Mouse (Mus musculus) brain, embryonic 14.5 days (tissue): Measurements from ENCODE around the gene Med19. TPM values are rescaled to one million over a fixed set of nuclear protein-coding genes. Genes with fewer than 3 reads are reported as not detected.

Source experiments
- DNase-seq: peaks from one replicate; pipeline ENCODE4 v3.0.0-alpha.2; 2011; ENCODE audit warnings: low read depth
- CTCF ChIP-seq: fragments of 200-500 bp; IDR thresholded peaks from 2 replicates; pipeline ENCODE4 v1.5.1; 2012; ENCODE audit warnings: inconsistent platforms, mild to moderate bottlenecking, moderate library complexity, borderline replicate concordance; ENCODE audit not compliant: insufficient read depth, insufficient read length; ENCODE audit errors: extremely low read depth
- POLR2A ChIP-seq: fragments of 200-500 bp; IDR thresholded peaks from 2 replicates; pipeline ENCODE4 v1.6.1; 2012; ENCODE audit warnings: mild to moderate bottlenecking, inconsistent platforms, borderline replicate concordance; ENCODE audit not compliant: poor library complexity, insufficient read depth, insufficient read length, severe bottlenecking; ENCODE audit errors: extremely low read depth
- polyA plus RNA-seq: library from polyadenylated mRNA; depleted of rRNA; stranded (reverse); fragments of >200 nt; gene quantifications from 2 replicates; pipeline ENCODE4 v1.2.3, GENCODE M21; 2012; rRNA removed

Gene Med19
- 33.6 and 40.1 TPM in 2 replicates for polyA plus RNA-seq

GRCm38 (mm10) chr2:84677968-84678880 lies at the start of gene Med19, which contains the start of gene Gm28635:
Gene Med19, plus strand, starts transcription at chr2:84678402.
Gene Gm28635, minus strand, starts transcription at chr2:84678041.
- no peak for TF ChIP-seq CTCF
- TF ChIP-seq POLR2A: peak; percentile 66; the same call in 1 of the 2 replicates
- DNase-seq: peak; percentile 100

GRCm38 (mm10) chr2:84632001-84632400 lies 46.2 kb upstream of the Med19 start:
- no peak for DNase-seq
- TF ChIP-seq POLR2A: no peak
- no peak for TF ChIP-seq CTCF

- DNase-seq: no peak
- no peak for TF ChIP-seq POLR2A
- TF ChIP-seq CTCF: no peak
These were observed 45.2 kb upstream of the Med19 start for GRCm38 (mm10) chr2:84632999-84633398.

GRCm38 (mm10) chr2:84634006-84634405 lies 44.2 kb upstream of the Med19 start:
- TF ChIP-seq CTCF: no peak
- TF ChIP-seq POLR2A: no peak
- no peak for DNase-seq

- TF ChIP-seq CTCF (no peak), POLR2A (no peak)
- DNase-seq: peak; percentile 52
These were observed 43.2 kb upstream of the Med19 start for GRCm38 (mm10) chr2:84634934-84635482.

- peak; percentile 97 for DNase-seq
- TF ChIP-seq POLR2A (no peak), CTCF (no peak)
These were observed 42.6 kb upstream of the Med19 start for GRCm38 (mm10) chr2:84635611-84636010.

- TF ChIP-seq CTCF: no peak
- no peak for TF ChIP-seq POLR2A
- no peak for DNase-seq
These were observed 41.9 kb upstream of the Med19 start for GRCm38 (mm10) chr2:84636231-84636741.

GRCm38 (mm10) chr2:84637452-84638165 lies 40.6 kb upstream of the Med19 start:
- TF ChIP-seq POLR2A: no peak
- TF ChIP-seq CTCF: no peak
- peak; percentile 49 for DNase-seq

- DNase-seq: no peak
- TF ChIP-seq POLR2A (no peak), CTCF (no peak)
These were observed 39.6 kb upstream of the Med19 start for GRCm38 (mm10) chr2:84638428-84639220.

GRCm38 (mm10) chr2:84640833-84641232 lies 37.4 kb upstream of the Med19 start:
- TF ChIP-seq CTCF (no peak), POLR2A (no peak)
- no peak for DNase-seq
